Mouse (Mus musculus): Measurements from ENCODE around the gene Pde4d. TPM values are rescaled to one million over a fixed set of nuclear protein-coding genes. Genes with fewer than 3 reads are reported as not detected.

The Pde4d gene
- total RNA-seq, 2 experiments from 2014 or later, result 36.9 to 46.8 TPM

GRCm38 (mm10) chr13:109519485-109519884 is 1069.7 kb downstream of the Pde4d start:
- peak; percentile 5 to 19 for DNase-seq
- intact Hi-C loops (cut with DNase I), result loop anchor here (2.0 to 5.0 kb wide), 3 partner anchors 77 to 291 kb away; no protein-coding TSS in a partner anchor

GRCm38 (mm10) chr13:109519966-109520646 is 1070.4 kb downstream of the Pde4d start:
- DNase-seq, result no peak
- intact Hi-C loops (cut with DNase I), result loop anchor here (2.0 to 5.0 kb wide), 3 partner anchors 78 to 291 kb away; no protein-coding TSS in a partner anchor

DNA sequence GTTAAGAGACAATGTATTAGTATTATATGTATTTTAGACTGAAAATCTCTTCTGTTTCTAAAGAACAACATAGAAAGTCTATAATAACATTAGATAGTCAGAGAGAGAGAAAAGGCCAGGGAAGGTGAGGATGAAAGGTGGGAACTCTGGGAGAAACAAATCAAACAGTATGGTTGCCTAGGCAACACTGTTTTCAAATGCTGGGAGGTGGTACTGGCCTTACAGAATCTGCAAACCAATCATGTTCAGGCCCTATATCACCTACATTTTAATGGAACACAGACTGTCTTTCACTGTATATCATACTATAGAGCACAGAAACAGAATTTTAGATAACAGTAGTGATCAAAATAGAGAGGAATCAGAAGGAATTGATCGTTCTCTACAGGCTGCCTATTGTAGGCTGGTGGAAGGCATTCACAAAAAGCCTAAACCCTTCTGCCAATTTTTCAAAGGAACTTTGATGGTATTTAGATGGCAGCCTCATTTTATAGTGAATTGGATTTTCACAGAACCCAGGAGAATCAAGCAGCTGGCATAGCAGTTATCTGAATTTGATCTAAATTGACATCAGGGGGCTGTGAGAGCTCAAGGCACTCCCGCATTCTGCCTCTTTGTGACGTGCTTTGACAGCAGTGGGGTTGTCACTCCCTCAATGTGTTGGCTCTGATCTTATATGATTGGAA is 1084.2 kb downstream of the Pde4d start:
- intact Hi-C loops (cut with DNase I), result no loop called here
- DNase-seq, result no peak

- DNase-seq, result no peak
- intact Hi-C loops (cut with DNase I), result no loop called here
These were observed 1085.0 kb downstream of the Pde4d start for GRCm38 (mm10) chr13:109534709-109535284.

GRCm38 (mm10) chr13:109536636-109537035 is 1086.9 kb downstream of the Pde4d start:
- intact Hi-C loops (cut with DNase I), result no loop called here
- no peak for DNase-seq

- no peak for DNase-seq
- intact Hi-C loops (cut with DNase I), result no loop called here
These were observed 1089.6 kb downstream of the Pde4d start for GRCm38 (mm10) chr13:109539371-109539770.

GRCm38 (mm10) chr13:109544646-109545045 is 1094.9 kb downstream of the Pde4d start:
- intact Hi-C loops (cut with DNase I), result no loop called here
- no peak for DNase-seq

GRCm38 (mm10) chr13:109546337-109546736 is 1096.6 kb downstream of the Pde4d start:
- no peak for DNase-seq
- intact Hi-C loops (cut with DNase I), result no loop called here

GRCm38 (mm10) chr13:109547006-109547587 is 1097.3 kb downstream of the Pde4d start:
- intact Hi-C loops (cut with DNase I), result loop anchor here (1.0 kb wide), 2 partner anchors 204 to 318 kb away; no protein-coding TSS in a partner anchor
- no peak for DNase-seq

DNA sequence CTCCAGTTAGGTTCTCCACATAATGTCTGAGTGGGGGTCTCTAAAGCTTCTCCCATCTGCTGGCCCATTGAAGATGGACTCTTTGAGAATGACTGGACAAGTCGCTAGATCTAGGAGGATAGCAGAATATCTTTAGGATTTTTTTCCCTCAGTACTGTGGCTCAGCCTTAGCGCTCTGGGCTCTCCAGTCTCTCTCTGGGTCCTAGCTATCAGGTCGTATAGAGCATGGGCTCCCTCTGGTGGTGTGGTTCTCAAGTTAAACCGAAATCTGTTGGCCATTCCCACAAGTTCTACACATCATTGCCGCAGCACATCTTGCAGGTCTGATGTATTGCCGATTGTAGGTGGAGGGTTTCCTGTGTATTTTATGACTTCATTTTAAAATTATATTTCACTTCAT is 1098.0 kb downstream of the Pde4d start:
- intact Hi-C loops (cut with DNase I), result loop anchor here (1.0 kb wide), 2 partner anchors 204 to 318 kb away; no protein-coding TSS in a partner anchor
- DNase-seq, result peak; percentile 71 to 78

- intact Hi-C loops (cut with DNase I), result no loop called here
- no peak for DNase-seq
These were observed 1098.5 kb downstream of the Pde4d start for GRCm38 (mm10) chr13:109548263-109548662.

DNA sequence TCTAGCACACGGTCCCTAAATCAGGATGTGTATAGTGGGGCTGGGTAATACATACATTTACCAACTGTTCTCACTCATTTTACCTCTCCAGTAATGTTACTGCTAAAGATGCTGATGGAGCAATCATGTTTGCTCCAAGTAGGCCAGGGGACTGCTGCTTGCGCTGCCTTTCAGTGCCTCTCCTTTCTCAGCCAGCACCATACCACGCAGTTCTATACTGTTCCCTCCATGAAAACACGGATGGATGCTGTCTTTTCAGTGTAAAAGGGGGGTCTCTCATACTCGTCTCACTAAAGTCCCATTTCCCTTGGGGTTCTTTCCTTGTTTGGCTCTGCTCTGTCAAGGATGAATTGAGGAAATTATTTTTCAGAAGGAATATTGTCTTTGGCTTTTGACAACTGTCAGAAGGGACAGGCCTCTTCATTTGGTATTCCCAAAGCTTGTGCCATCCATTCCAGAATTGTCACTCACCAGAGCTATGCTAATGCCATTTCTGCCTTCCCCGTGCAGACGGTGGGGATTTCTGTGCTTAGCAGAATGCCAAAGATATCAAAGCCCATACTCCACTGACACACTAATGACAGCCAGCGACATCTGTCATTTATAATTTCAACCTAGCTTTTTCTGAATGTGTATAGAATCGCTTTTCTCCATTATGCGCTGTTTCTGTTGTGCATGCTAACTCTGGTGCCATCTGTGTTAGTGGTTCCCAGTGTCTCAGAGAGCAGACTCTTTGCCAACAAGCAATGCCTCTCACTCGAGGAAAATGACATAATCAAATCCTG is 1099.2 kb downstream of the Pde4d start:
- DNase-seq, result no peak
- intact Hi-C loops (cut with DNase I), result no loop called here

- intact Hi-C loops (cut with DNase I), result no loop called here
- no peak for DNase-seq
These were observed 1102.1 kb downstream of the Pde4d start for GRCm38 (mm10) chr13:109551836-109552235.

GRCm38 (mm10) chr13:109555513-109555912 is 1105.8 kb downstream of the Pde4d start:
- DNase-seq, result no peak
- intact Hi-C loops (cut with DNase I), result loop anchor here (5.0 kb wide), 1 partner anchor 182 kb away; no protein-coding TSS in a partner anchor

- intact Hi-C loops (cut with DNase I), result loop anchor here (5.0 kb wide), 1 partner anchor 180 kb away; no protein-coding TSS in a partner anchor
- no peak for DNase-seq
These were observed 1107.1 kb downstream of the Pde4d start for GRCm38 (mm10) chr13:109556853-109557252.

DNA sequence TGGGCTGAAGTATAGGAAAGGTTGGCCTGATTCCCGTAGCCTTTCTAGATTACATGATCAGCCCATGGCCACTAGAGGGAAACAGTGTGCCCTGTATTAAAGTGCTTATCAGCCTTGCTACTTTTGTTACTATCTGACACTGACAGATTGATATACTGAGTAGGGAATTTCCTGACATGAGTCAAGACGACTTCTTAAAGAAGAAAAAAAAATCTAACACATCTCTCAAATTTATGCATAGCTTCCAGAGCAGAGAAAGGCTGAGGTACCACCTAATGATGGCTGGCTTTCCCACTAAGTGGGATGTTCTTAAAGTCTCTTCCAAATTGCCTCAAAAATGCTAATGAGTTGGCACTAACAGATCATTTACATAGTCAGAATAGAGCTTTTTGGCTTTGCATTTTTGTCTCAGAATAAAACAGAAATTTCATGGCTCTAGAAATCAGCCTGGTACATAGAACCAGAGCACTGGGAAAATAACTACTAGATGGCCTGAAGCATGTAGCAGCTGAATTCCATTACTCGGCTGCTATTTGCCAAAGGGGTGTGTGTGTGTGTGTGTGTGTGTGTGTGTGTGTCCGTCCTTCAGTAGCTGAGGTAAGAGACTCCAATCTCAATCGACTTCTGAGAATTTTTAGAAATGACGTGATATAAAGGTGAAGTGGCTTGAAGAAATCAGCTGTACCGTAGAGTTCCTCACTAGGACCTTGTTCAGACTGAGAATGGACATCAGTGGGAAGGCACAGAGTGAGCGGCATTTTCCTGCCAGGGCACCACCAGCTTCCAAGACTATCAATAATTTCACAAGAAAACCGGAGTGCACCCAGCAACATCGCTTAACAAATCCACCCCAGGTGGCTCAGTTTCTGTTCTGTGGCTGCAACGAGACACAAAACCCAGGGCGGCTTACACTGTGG is 1108.9 kb downstream of the Pde4d start:
- intact Hi-C loops (cut with DNase I), result loop anchor here (2.0 to 5.0 kb wide), 2 partner anchors 50 to 179 kb away; no protein-coding TSS in a partner anchor
- DNase-seq, result peak; percentile 5 to 52

DNA sequence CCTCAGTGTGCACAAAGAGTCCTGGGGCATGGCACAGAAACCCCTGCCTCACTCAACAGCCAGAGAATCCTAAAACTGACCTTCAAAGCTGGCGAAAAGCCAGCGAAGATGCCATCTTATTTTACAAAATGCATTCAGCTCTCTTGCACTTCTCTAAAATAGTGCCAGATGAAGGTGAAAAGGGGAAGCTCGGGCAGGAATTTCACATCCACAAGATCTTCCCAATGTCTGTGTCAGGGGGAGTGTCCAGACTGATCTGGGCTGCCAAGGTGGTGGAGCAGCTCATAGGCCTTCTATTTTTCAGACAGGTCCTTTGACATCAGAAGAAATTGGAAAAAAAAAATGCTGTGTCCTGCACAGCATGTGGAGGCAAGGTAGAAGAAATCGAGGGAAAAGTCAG is 1110.5 kb downstream of the Pde4d start:
- intact Hi-C loops (cut with DNase I), result no loop called here
- DNase-seq, result no peak

DNA sequence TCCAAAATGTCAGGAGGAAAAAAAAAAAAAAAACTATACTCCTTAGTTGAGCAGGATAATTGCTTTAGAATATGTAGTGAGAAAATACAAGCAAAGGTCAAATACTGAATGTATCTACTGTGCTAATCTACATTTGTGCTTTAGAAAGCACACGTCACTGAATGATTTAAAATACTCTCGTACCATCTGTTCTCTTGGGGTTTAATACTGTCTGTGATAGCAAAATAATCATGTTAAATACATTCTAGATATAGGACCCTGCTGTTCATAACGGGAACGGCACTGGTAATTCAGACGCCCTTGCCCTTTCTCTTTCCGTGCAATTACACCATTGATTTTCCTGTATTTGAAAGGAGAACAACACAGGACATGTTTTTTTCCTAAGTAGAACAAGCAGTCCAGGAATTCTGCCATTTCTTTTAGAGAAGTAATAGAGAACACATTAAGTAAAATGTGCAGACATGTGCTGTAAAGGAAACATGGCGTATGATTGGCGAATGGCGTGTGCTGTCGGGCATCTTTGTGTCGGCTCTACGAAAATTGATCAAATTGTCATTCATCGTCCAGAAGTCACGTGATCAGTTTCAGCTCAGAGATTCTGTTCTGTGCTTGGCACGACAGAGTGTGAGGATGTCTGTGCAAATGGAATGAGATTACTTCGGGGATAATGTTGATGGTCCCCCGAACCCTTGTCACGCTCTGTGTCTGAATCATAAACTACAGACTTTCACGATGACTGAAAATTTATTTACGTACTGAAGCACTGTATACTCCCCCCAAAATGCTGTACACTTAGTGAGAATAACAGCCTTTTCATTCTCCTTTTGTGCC is 1119.1 kb downstream of the Pde4d start:
- DNase-seq, result no peak
- intact Hi-C loops (cut with DNase I), result no loop called here

Measured in heart, postnatal 14 days (tissue).